Mouse (Mus musculus) adipose tissue, adult 10 weeks (tissue): ENCODE data around the gene Nin. TPM values are rescaled to one million over a fixed set of nuclear protein-coding genes. Genes with fewer than 3 reads are reported as not detected.

Experiments
- polyA plus RNA-seq: library from polyadenylated mRNA; stranded (reverse); fragments of 350-450 nt; fragmentation: Illumina TruSeq; extraction: RNeasy Lipid Tissue Mini Kit (QIAGEN cat#74804); gene quantifications from one replicate; pipeline ENCODE4 v1.2.3, GENCODE M21; 2014; ENCODE audit warnings: low read depth, low replicate concordance

Nin gene
- 6.2 TPM for polyA plus RNA-seq

DNA sequence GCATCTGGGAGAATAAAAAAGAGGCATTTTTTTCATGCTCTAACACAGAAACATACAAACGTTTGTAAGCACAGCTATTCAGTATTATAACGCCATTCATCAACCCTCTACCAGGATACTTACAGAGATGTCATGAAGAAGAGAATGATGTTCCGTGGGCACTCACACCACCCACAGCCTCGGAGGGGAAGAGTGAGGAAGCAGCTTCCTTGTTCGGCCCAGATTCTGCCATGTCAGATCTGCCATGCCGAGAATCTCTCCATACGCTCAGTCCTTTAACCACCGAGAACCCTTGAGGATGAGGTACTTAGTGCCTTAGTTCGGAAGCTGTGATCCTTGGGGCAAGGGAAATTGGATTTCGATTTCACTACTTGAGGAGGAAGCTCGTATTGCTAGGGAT, at the start of gene Nin:
Gene Nin, minus strand, starts transcription at position 367 of the 400 bp plus-strand sequence.

DNA sequence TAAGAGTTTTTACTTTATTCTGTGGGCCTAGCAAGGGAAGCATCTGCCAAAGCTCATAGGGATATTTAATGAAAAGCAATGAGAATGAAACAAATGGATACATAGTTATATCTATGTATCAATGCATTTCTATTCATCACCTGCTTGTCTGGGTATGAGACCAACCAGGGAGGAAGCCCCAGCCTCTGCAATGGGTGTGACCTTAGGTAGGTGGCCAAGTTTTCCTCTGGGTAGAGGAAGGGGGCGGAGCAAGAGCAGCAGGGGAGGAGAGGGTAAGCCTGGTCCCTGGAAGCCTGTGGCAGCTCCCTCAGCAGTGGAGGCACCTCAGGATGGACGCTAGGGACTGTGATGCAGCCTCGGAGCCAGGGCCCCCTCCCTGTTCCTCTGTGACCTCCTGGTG, 40.3 kb upstream of the Nin start, which contains the start of gene Abhd12b:
Gene Abhd12b, plus strand, starts transcription at position 301 of the 400 bp plus-strand sequence.

DNA sequence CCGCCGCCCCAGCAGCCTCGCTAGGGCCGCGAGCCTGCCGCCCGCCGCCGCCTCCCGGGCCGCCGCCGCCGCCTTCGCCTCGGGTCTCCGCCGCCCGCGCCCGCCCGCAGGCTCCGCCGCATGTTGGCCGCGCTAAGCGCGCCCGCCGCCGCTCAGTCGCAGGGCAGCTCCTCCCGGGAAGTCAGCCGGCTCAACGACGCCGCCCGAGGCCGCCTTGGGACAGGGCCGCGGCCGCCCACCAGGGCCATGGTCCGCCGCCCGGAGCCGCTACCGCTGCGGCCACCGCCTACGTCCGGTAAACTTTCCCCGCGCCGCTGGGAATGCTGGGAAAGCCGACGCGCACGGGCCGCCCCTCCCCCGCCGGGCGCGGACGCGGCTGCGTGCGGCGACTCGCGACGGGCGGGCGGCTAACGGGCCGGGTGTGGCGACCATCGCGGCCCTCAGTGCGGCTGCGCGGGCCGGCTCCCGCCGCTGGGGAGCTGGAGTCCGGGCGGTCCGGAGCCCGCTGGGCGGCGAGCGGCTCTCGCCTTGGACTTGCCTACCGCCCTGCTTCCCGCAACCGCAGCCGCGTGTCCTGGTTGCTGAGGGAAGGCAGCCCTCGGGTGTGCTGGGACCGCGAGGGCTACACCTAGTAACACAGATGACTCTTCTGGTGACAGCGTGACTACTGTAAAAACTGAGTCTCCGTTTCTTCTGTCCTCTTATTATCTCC, 126.6 kb downstream of the Nin start, which contains the start of gene Sav1:
Gene Sav1, minus strand, starts transcription at position 217 of the 712 bp plus-strand sequence.

Other genes starting within 250 kb of the Nin start
- 3.7 TPM for gene Atl1, start 221.1 kb downstream of the Nin start, polyA plus RNA-seq
- 18.1 TPM for gene Map4k5, start 220.5 kb downstream of the Nin start, polyA plus RNA-seq
- gene Sav1, start 126.7 kb downstream of the Nin start, polyA plus RNA-seq: 43.2 TPM
- not detected for gene Abhd12b, start 40.4 kb upstream of the Nin start, polyA plus RNA-seq
- gene Pygl, start 117.8 kb upstream of the Nin start, polyA plus RNA-seq: 77.2 TPM
- 4.2 TPM for gene Trim9, start 233.9 kb upstream of the Nin start, polyA plus RNA-seq